In genomic region chr1:91035266-91035665, GRCm38 (mm10) we compare ENCODE assay signal across 15 mouse cellular contexts.
"Had no signal": no experiment of that assay in that cellular context is flagged by ENCODE, and none has a peak within 500 bp of the region (broad histone marks: within the 10 kb centered on the region; RNA-seq: fewer than 3 reads in every experiment).

No protein-coding gene starts in this region.

- H3K9me3 ChIP-seq: limb, embryonic 12.5 days; limb, embryonic 15.5 days; liver, embryonic 12.5 days; liver, embryonic 15.5 days had no signal

- DNase-seq: kidney, adult 9 months; kidney, postnatal 14 days; kidney, postnatal 4 days; left cerebral cortex, postnatal 4 days; lung, embryonic 14.5 days; lung, postnatal 10 days; lung, postnatal 36 days; midbrain, embryonic 14.5 days; thymus, adult 18-20 months; thymus, postnatal 36 days had no signal

- H3K27ac ChIP-seq: limb, embryonic 12.5 days; limb, embryonic 15.5 days; liver, embryonic 12.5 days; liver, embryonic 15.5 days had no signal

- H3K36me3 ChIP-seq: limb, embryonic 12.5 days; limb, embryonic 15.5 days; liver, embryonic 12.5 days; liver, embryonic 15.5 days had no signal

- H3K4me2 ChIP-seq: limb, embryonic 12.5 days; limb, embryonic 15.5 days; liver, embryonic 12.5 days; liver, embryonic 15.5 days; lung, embryonic 14.5 days; midbrain, embryonic 11.5 days had no signal

- H3K9ac ChIP-seq: limb, embryonic 12.5 days; limb, embryonic 15.5 days; liver, embryonic 12.5 days; liver, embryonic 15.5 days; lung, embryonic 14.5 days had no signal

- H3K4me3 ChIP-seq: limb, embryonic 12.5 days; limb, embryonic 15.5 days; liver, embryonic 12.5 days; liver, embryonic 15.5 days had no signal

- ATAC-seq: liver, embryonic 12.5 days had no signal

- H3K27me3 ChIP-seq: limb, embryonic 12.5 days; limb, embryonic 15.5 days; liver, embryonic 12.5 days; liver, embryonic 15.5 days had no signal
